Mouse (Mus musculus) brain, embryonic 14.5 days (tissue): ENCODE measurements around the gene Ankrd33.

Experiments
- CTCF ChIP-seq: fragments of 200-500 bp; IDR thresholded peaks from 2 replicates; pipeline ENCODE4 v1.5.1; 2012; ENCODE audit warnings: inconsistent platforms, mild to moderate bottlenecking, moderate library complexity, borderline replicate concordance; ENCODE audit not compliant: insufficient read depth, insufficient read length; ENCODE audit errors: extremely low read depth
- POLR2A ChIP-seq: fragments of 200-500 bp; IDR thresholded peaks from 2 replicates; pipeline ENCODE4 v1.6.1; 2012; ENCODE audit warnings: mild to moderate bottlenecking, inconsistent platforms, borderline replicate concordance; ENCODE audit not compliant: poor library complexity, insufficient read depth, insufficient read length, severe bottlenecking; ENCODE audit errors: extremely low read depth

GRCm38 (mm10) chr15:101107906-101108671, 7.5 kb upstream of the Ankrd33 start:
- TF ChIP-seq CTCF (no peak), POLR2A (no peak)
